Mouse (Mus musculus): Measurements from ENCODE around the gene Rreb1. TPM values are rescaled to one million over a fixed set of nuclear protein-coding genes. Genes with fewer than 3 reads are reported as not detected.

The Rreb1 gene
- polyA plus RNA-seq, 1 experiment from 2014 or later = 14.1 TPM

DNA sequence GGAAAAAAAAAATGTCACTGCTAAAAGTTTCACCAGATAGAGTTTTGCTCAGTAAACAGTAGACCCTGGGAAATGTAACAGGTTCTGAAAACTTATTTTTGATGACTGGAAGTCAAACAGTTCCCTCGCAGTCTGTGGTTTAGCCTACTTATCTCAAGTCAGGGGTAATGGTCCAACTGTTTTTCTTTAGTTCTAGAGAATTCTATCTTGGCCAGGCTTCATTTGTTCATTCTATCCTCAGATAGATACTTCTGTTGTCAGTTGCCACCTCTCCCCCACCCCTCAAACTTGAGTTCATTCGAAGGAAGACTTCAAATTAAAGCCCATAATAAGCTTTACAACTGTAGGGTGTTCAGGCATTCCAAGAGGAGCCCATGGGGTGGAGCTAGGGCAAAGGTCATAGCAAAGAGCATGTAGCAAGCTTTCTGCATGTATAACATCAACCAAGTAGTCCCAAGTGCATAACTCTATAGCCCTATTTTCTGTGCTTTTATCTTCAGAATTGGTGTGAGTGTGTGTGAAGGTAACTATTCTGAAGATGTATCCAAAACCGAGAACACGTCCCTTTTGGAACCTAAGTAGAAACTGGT is 46.2 kb downstream of the Rreb1 start:
- Histone ChIP-seq H3K36me3 (ENCODE audit: control insufficient read depth, insufficient read depth, low read length) (no peaks in the 10 kb centered on the region), H3K4me1 (ENCODE audit: control insufficient read depth, insufficient read depth, low read length) (peaks cover 18% of the 10 kb centered on the region), H3K4me2 (ENCODE audit: low read depth, low read length) (0 out of 2 replicates have a peak overlapping the region, but pooled peaks have one; percentile 99), H3K9ac (ENCODE audit: low read length) (no peak overlapping the region), H3K27ac (ENCODE audit: low read length) (peak overlapping the region; percentile 64; the same call in 1 of the 2 replicates), H3K27me3 (ENCODE audit: control insufficient read depth, insufficient read depth, low read length) (no peaks in the 10 kb centered on the region), H3K9me3 (replicated peaks; ENCODE audit: control insufficient read depth, low read length) (no peaks in the 10 kb centered on the region), H3K4me3 (replicated peaks; ENCODE audit: low read length) (no peak overlapping the region)
- ATAC-seq (ENCODE audit: insufficient read depth, low FRiP score) = no peak
- WGBS = 48% methylated on average over 4 of the region's 4 CpGs

DNA sequence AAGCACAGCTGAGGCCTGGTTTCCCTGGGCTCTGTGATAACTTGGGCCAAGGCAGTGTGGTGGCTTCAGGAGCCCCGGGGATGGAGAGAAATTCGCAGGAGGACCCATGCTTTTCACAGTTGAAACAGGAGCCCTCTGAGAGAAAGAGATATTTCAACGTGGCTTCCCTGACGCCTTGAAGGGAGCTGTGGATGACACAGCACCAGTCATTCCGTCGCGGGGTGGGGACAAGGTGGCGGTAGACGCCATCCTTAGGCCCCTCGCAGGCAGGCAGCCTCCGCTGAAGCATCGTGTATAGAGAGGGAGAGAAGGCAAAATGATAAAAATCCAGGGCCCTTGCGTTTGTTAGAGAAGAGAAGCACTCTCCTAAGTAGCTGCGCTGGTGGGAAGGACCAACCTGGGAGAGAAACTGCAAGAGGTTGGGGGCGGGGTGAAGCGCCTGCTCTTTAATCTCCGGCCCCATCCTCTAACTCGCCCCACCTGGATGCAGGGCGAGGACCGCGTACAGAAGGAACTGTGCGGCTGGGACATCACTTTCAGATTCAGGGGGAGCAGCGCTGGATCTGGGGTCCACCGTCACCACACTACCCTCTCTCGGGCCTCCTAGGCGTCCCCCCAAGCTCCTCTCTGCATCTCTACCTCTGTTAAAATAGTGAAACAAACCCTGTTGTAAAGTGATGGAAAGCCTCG is 46.9 kb downstream of the Rreb1 start:
- ATAC-seq (ENCODE audit: insufficient read depth, low FRiP score) = peak; percentile 9; the same call in 1 of the 2 replicates
- Histone ChIP-seq H3K9ac (ENCODE audit: low read length) (peak overlapping the region; percentile 94), H3K4me1 (ENCODE audit: control insufficient read depth, insufficient read depth, low read length) (peaks cover 19% of the 10 kb centered on the region), H3K4me3 (replicated peaks; ENCODE audit: low read length) (peak overlapping the region; percentile 83), H3K9me3 (replicated peaks; ENCODE audit: control insufficient read depth, low read length) (no peaks in the 10 kb centered on the region), H3K27ac (ENCODE audit: low read length) (peak overlapping the region; percentile 97), H3K4me2 (ENCODE audit: low read depth, low read length) (peak overlapping the region; percentile 99), H3K27me3 (ENCODE audit: control insufficient read depth, insufficient read depth, low read length) (no peaks in the 10 kb centered on the region), H3K36me3 (ENCODE audit: control insufficient read depth, insufficient read depth, low read length) (no peaks in the 10 kb centered on the region)
- WGBS = 6% methylated on average over 27 of the region's 27 CpGs

DNA sequence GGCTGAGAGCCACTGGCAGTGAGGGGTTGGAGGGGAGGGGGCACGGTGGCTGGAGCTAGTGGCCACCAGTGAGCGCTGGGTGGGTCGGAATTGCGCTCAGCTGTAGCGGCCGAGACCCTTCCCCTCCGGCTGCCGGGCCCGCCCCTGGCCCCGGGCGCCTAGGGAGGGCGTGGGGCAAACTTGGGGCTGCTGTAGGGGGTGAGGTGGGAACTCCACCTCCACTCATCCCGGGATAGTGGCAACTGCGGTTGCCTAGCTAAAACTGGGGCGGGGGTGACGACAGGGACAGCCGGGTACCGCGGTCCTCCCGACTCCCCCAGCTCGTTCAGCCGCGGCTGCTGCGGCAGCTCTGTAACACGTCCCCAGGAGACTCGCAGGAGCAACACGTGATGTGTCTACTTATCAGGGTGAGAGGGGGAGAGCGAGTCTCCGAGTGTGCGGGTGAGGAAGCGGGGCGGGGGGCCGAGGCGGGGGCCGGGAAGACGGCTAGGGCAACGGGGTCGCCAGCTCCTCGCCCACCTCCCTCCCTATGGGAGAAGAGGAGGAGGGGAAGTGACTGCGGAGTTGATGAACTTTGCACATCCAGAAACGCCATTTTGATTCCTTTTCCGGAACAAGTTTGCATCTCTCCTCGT is 47.6 kb downstream of the Rreb1 start:
- no peaks in the 10 kb centered on the region for H3K36me3 ChIP-seq (ENCODE audit: control insufficient read depth, insufficient read depth, low read length)
- peak overlapping the region; percentile 97 for H3K27ac ChIP-seq (ENCODE audit: low read length)
- peak; percentile 68; the same call in 1 of the 2 replicates for ATAC-seq (ENCODE audit: insufficient read depth, low FRiP score)
- under 1% methylated on average over 41 of the region's 43 CpGs for WGBS
- no peaks in the 10 kb centered on the region for H3K27me3 ChIP-seq (ENCODE audit: control insufficient read depth, insufficient read depth, low read length)
- peak overlapping the region; percentile 99 for H3K4me2 ChIP-seq (ENCODE audit: low read depth, low read length)
- H3K9ac ChIP-seq (ENCODE audit: low read length) = peak overlapping the region; percentile 94
- H3K4me1 ChIP-seq (ENCODE audit: control insufficient read depth, insufficient read depth, low read length) = peaks cover 26% of the 10 kb centered on the region
- no peaks in the 10 kb centered on the region for H3K9me3 ChIP-seq (replicated peaks; ENCODE audit: control insufficient read depth, low read length)
- peak overlapping the region; percentile 83 for H3K4me3 ChIP-seq (replicated peaks; ENCODE audit: low read length)

DNA sequence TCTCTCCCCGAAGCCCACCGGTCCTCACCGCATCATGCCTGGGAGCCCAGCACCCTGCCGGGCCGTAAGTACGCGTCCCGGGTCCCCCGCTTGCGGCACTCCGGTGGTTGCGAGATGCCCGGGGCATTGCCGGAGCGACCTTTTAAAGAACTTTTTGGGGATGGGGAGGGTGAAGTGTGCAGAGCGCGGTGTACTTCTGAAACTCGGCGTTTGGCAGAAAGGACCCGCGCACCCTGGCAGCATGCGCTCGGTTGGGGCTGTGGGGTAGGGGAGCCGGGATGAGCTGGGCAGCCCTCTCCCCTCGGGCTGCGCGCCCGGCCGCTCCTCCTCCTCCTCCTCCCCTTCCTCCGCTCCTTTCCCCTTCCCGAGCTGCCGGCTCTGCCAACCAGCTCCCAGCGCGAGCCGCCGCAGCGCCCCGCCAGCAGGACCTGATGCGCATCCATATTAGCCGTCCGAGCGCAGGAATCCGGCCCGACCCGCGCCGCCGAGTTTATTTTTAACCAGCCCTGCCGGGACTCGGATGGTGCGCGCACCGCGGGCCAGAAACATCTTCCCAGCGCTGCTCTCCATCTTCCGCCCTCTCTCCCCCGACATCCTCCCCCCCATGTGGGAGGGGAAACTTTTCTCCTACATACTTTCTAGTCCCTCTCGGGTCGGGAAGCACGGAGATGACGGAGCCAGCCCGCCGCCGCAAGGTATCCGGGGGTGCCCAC is 48.2 kb downstream of the Rreb1 start:
- Histone ChIP-seq H3K27ac (ENCODE audit: low read length) (peak overlapping the region; percentile 97), H3K9me3 (replicated peaks; ENCODE audit: control insufficient read depth, low read length) (no peaks in the 10 kb centered on the region), H3K4me3 (replicated peaks; ENCODE audit: low read length) (peak overlapping the region; percentile 83), H3K9ac (ENCODE audit: low read length) (peak overlapping the region; percentile 94), H3K27me3 (ENCODE audit: control insufficient read depth, insufficient read depth, low read length) (no peaks in the 10 kb centered on the region), H3K4me2 (ENCODE audit: low read depth, low read length) (peak overlapping the region; percentile 99), H3K4me1 (ENCODE audit: control insufficient read depth, insufficient read depth, low read length) (peaks cover 29% of the 10 kb centered on the region), H3K36me3 (ENCODE audit: control insufficient read depth, insufficient read depth, low read length) (no peaks in the 10 kb centered on the region)
- peak; percentile 57 for ATAC-seq (ENCODE audit: insufficient read depth, low FRiP score)
- under 1% methylated on average over 62 of the region's 65 CpGs for WGBS

DNA sequence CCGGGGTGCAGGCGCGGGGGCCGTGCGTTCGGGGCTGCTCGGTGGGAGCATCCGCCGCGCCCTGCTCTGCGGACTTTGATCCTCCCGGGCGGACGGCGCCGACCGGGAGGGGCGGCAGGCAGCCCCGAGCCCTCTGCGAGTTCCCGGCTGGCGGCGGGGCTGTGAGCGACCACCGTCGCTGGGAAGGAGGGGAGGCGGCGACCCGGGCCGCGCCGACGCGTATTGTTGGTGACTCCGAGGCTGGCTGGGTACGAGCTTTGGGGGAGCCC is 48.7 kb downstream of the Rreb1 start:
- H3K4me1 ChIP-seq (ENCODE audit: control insufficient read depth, insufficient read depth, low read length) = peaks cover 32% of the 10 kb centered on the region
- ATAC-seq (ENCODE audit: insufficient read depth, low FRiP score) = no peak
- peak overlapping the region; percentile 94 for H3K9ac ChIP-seq (ENCODE audit: low read length)
- no peaks in the 10 kb centered on the region for H3K9me3 ChIP-seq (replicated peaks; ENCODE audit: control insufficient read depth, low read length)
- under 1% methylated on average over 36 of the region's 36 CpGs for WGBS
- peak overlapping the region; percentile 83 for H3K4me3 ChIP-seq (replicated peaks; ENCODE audit: low read length)
- no peaks in the 10 kb centered on the region for H3K27me3 ChIP-seq (ENCODE audit: control insufficient read depth, insufficient read depth, low read length)
- H3K36me3 ChIP-seq (ENCODE audit: control insufficient read depth, insufficient read depth, low read length) = no peaks in the 10 kb centered on the region
- H3K4me2 ChIP-seq (ENCODE audit: low read depth, low read length) = peak overlapping the region; percentile 99
- peak overlapping the region; percentile 97 for H3K27ac ChIP-seq (ENCODE audit: low read length)

DNA sequence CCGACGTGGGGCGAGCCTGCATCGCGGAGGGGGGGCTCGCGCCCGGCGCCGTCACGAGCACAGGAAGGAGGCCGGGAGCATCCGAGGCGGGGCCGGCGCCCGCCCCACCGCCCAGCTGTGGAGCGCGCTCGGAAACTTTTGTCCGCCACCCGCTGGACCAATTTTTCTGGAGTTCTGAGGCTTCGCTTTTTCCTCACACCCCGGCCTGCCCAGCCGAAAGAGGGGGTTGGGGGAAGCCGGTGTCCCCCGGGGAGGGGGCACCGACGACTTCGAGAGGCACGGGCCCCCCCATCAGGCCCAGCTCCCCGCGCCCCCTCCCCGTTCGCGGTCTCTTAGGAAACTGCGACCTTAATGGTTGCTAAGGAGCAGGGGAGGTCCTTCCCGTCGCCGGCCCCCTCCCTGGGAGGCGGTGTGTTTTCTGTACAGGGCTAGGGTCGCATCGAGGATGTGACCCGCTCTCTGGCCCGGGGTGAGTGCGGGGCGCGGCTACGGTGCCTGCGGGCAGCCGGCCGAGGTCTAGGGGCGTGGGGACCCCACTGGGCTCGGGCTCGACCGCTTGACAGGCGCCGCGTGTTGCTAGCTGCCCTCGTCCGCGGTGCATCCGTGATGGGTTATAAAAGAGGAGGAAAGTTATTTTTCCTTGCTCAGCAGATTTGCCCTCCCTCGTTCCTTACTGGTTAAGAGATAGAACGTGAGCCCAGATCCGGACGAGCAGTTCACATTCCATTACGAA is 49.2 kb downstream of the Rreb1 start:
- H3K4me1 ChIP-seq (ENCODE audit: control insufficient read depth, insufficient read depth, low read length) = peaks cover 37% of the 10 kb centered on the region
- WGBS = under 1% methylated on average over 62 of the region's 69 CpGs
- ATAC-seq (ENCODE audit: insufficient read depth, low FRiP score) = peak; percentile 69; the same call in 1 of the 2 replicates

DNA sequence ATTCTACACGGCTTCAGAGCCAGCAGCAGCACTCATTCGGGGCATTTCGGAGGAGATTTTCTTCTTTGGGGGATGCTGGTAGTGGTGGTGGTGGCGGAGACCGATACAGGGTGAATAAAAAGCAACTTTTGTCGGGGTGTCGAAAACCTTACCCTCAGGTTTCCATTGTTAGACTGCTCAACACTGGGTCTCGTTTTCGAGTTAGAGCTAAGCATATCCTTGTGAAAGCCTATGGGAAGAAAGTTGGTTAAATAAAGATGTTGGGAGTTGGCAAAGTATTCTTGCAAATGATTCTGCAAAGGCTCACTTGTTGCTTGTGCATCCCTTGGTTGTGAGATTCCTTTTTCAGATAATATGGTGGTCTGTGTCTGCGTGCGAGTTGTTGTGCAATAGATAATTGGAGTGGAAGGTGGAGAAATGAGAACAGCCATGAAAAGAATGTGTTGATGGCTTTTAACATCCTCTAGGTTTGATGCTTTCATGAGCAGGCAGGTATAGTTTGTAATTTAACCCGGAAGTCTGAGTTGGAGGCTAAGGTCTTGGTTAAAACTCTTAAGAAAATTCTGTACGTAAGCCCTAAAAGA is 49.9 kb downstream of the Rreb1 start:
- Histone ChIP-seq H3K4me1 (ENCODE audit: control insufficient read depth, insufficient read depth, low read length) (peaks cover 44% of the 10 kb centered on the region), H3K9ac (ENCODE audit: low read length) (peak overlapping the region; percentile 94), H3K27ac (ENCODE audit: low read length) (peak overlapping the region; percentile 97), H3K36me3 (ENCODE audit: control insufficient read depth, insufficient read depth, low read length) (no peaks in the 10 kb centered on the region), H3K27me3 (ENCODE audit: control insufficient read depth, insufficient read depth, low read length) (no peaks in the 10 kb centered on the region), H3K4me2 (ENCODE audit: low read depth, low read length) (peak overlapping the region; percentile 99), H3K9me3 (replicated peaks; ENCODE audit: control insufficient read depth, low read length) (no peaks in the 10 kb centered on the region), H3K4me3 (replicated peaks; ENCODE audit: low read length) (peak overlapping the region; percentile 83)
- no peak for ATAC-seq (ENCODE audit: insufficient read depth, low FRiP score)
- WGBS = 13% methylated on average over 13 of the region's 13 CpGs

More for the DNA sequence above, 49.2 kb downstream of the Rreb1 start:
- peak overlapping the region; percentile 83 for H3K4me3 ChIP-seq (replicated peaks; ENCODE audit: low read length)
- no peaks in the 10 kb centered on the region for H3K9me3 ChIP-seq (replicated peaks; ENCODE audit: control insufficient read depth, low read length)
- H3K27me3 ChIP-seq (ENCODE audit: control insufficient read depth, insufficient read depth, low read length) = no peaks in the 10 kb centered on the region
- no peaks in the 10 kb centered on the region for H3K36me3 ChIP-seq (ENCODE audit: control insufficient read depth, insufficient read depth, low read length)
- peak overlapping the region; percentile 99 for H3K4me2 ChIP-seq (ENCODE audit: low read depth, low read length)
- H3K27ac ChIP-seq (ENCODE audit: low read length) = peak overlapping the region; percentile 97
- peak overlapping the region; percentile 94 for H3K9ac ChIP-seq (ENCODE audit: low read length)

DNA sequence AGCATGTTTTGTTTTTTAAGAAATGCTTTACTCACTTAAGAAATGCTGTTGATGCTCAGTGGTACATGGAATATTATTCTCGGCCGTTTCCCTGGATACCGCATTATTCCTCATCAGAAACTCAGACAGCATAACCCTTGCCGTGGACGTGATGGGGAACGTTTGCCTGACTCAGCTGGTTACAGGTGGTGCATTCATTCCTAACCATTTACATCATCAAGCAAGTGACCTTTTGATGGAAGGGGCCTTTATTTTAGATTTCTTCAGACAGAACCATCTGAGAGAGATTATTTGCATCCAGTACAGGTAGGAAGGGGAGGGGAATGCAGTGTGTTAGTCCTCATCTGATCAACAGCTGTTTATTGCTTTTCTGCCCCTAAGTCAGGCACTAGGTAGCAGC is 50.7 kb downstream of the Rreb1 start:
- WGBS = 47% methylated on average over 6 of the region's 6 CpGs
- no peak for ATAC-seq (ENCODE audit: insufficient read depth, low FRiP score)
- Histone ChIP-seq H3K36me3 (ENCODE audit: control insufficient read depth, insufficient read depth, low read length) (no peaks in the 10 kb centered on the region), H3K9me3 (replicated peaks; ENCODE audit: control insufficient read depth, low read length) (no peaks in the 10 kb centered on the region), H3K4me2 (ENCODE audit: low read depth, low read length) (peak overlapping the region; percentile 99; the same call in 1 of the 2 replicates), H3K27ac (ENCODE audit: low read length) (no peak overlapping the region), H3K4me1 (ENCODE audit: control insufficient read depth, insufficient read depth, low read length) (peaks cover 52% of the 10 kb centered on the region), H3K27me3 (ENCODE audit: control insufficient read depth, insufficient read depth, low read length) (no peaks in the 10 kb centered on the region), H3K9ac (ENCODE audit: low read length) (no peak overlapping the region), H3K4me3 (replicated peaks; ENCODE audit: low read length) (no peak overlapping the region)

Measured in stomach, embryonic 16.5 days (tissue).